Mouse (Mus musculus): Measurements from ENCODE around the gene Nanos3. TPM values are rescaled to one million over a fixed set of nuclear protein-coding genes. Genes with fewer than 3 reads are reported as not detected.

Nanos3 gene
- total and polyA plus RNA-seq, 3 experiments: not detected

DNA sequence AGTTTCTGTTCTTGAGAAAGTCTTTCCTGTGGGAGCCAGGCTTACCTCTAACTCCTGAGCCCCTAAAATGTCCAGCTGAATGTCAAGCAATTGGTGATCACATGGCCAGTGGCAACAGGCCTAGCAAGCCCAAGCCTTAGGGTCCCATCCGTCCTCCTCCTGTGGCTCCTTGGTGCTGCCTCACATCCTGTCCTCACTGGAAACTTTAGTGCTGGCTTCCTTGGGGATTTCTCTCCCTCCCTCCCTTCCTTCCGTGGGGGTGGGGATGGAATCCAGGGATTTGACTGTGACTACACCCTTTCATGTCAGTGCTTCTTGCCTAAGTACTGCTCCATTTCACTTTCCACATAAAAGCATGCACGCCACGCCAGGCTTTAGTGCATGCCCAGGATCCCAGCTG lies 4.6 kb upstream of the Nanos3 start:
- no peak overlapping the region for H3K4me2 ChIP-seq (ENCODE audit: insufficient read depth, low read depth, poor library complexity, severe bottlenecking)
- dilution Hi-C loops (cut with MboI; ENCODE audit: extremely low pct_ligation_motif_present, extremely low pct_unique_long_range_greater_than_20kb, low sequenced_read_pairs): no loop called here
- H3K27ac ChIP-seq (ENCODE audit: insufficient read depth, low read depth): no peak overlapping the region

DNA sequence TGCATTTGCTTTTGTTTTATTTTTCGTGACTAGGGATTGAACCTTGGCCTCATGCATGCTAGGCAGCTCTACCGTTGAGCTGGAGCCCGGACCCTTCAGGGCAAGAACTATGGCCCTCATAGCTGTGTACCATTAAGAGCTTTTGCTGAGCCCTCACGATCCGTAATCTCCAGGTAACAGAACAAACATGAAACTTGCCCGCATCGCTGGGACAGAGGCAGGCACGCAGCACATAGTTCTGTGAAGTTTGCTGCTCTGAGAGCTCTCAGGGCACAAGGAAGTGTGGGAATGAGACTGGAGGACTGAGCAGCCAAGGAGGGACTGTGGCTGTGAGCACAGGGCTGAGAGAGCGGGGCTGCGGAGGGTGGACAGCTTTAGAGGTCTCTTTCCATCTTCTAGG lies 3.7 kb upstream of the Nanos3 start:
- no peak overlapping the region for H3K4me3 ChIP-seq (replicated peaks in 1 of 3; ENCODE audit: low read depth in 2 of 3, low read length in 2 of 3, poor library complexity in 1 of 3)
- dilution Hi-C loops (cut with MboI; ENCODE audit: extremely low pct_ligation_motif_present, extremely low pct_unique_long_range_greater_than_20kb, low sequenced_read_pairs) (no loop called here), in situ Hi-C loops (cut with MboI; ENCODE audit: low pct_ligation_motif_present, low pct_unique_long_range_greater_than_20kb, low sequenced_read_pairs) (loop anchor here (10.0 kb wide), 1 partner anchor 86 kb away; the partner anchor contains the start of gene Ccdc130)
- H3K9ac ChIP-seq (ENCODE audit: insufficient read depth, low read depth): no peak overlapping the region
- H3K36me3 ChIP-seq (replicated peaks in 1 of 2; ENCODE audit: control insufficient read depth in 1 of 2, insufficient read depth in 1 of 2, low read length in 1 of 2): no peaks in the 10 kb centered on the region
- peaks cover 4% of the 10 kb centered on the region for H3K9me3 ChIP-seq (replicated peaks; ENCODE audit: low read length)
- H3K4me2 ChIP-seq (ENCODE audit: insufficient read depth, low read depth, poor library complexity, severe bottlenecking): no peak overlapping the region
- H3K79me2 ChIP-seq (replicated peaks; ENCODE audit: control insufficient read depth, extremely low read depth, insufficient read depth, poor library complexity, severe bottlenecking): no peaks in the 10 kb centered on the region
- peaks cover 4% of the 10 kb centered on the region for H3K27me3 ChIP-seq (replicated peaks)
- no peak for DNase-seq (ENCODE audit: extremely low read depth)
- TF ChIP-seq IRF4 (IDR thresholded peaks at IDR 0.05; ENCODE audit: low read depth, low read length) (no peak), USF2 (conservative IDR thresholded peaks at IDR 0.05; ENCODE audit: low read depth, low read length) (no peak), RCOR1 (conservative IDR thresholded peaks at IDR 0.05; ENCODE audit: low read depth, low read length) (no peak), ZC3H11A (IDR thresholded peaks at IDR 0.05; ENCODE audit: low read depth, low read length) (no peak), MAX (IDR thresholded peaks at IDR 0.05; ENCODE audit: low read length) (no peak), RAD21 (IDR thresholded peaks at IDR 0.05; ENCODE audit: low read depth, low read length) (no peak), ZKSCAN1 (IDR thresholded peaks at IDR 0.05; ENCODE audit: borderline replicate concordance, low read depth, low read length) (no peak), BHLHE40 (IDR thresholded peaks at IDR 0.05; ENCODE audit: low read depth, low read length) (no peak), KAT2A (IDR thresholded peaks at IDR 0.05; ENCODE audit: insufficient replicate concordance, low read length) (no peak), TCF12 (IDR thresholded peaks at IDR 0.05; ENCODE audit: low read depth, low read length) (no peak), MAFK (IDR thresholded peaks at IDR 0.05; ENCODE audit: insufficient replicate concordance, low read length) (no peak)
- peaks cover 0 to 28% of the 10 kb centered on the region in 2 experiments; a peak in 2 of 4 replicates for H3K4me1 ChIP-seq (ENCODE audit: control insufficient read depth in 1 of 2, insufficient read depth in 2 of 2)
- no peak overlapping the region for H3K27ac ChIP-seq (ENCODE audit: insufficient read depth, low read depth)

More for the DNA sequence above, 4.6 kb upstream of the Nanos3 start:
- DNase-seq (ENCODE audit: extremely low read depth): no peak
- no peak overlapping the region for H3K4me3 ChIP-seq (replicated peaks in 1 of 3; ENCODE audit: low read depth in 2 of 3, low read length in 2 of 3, poor library complexity in 1 of 3)
- H3K79me2 ChIP-seq (replicated peaks; ENCODE audit: control insufficient read depth, extremely low read depth, insufficient read depth, poor library complexity, severe bottlenecking): no peaks in the 10 kb centered on the region
- in situ Hi-C loops (cut with MboI; ENCODE audit: low pct_ligation_motif_present, low pct_unique_long_range_greater_than_20kb, low sequenced_read_pairs): loop anchor here (10.0 kb wide), 1 partner anchor 85 kb away; the partner anchor contains the start of gene Ccdc130
- H3K27me3 ChIP-seq (replicated peaks): peaks cover 4% of the 10 kb centered on the region
- TF ChIP-seq GABPA (IDR thresholded peaks at IDR 0.05; ENCODE audit: insufficient replicate concordance, low read depth, low read length) (no peak), MAZ (IDR thresholded peaks at IDR 0.05; ENCODE audit: low read depth, low read length) (no peak), MXI1 (IDR thresholded peaks at IDR 0.05; ENCODE audit: low read depth, low read length) (no peak), CHD2 (IDR thresholded peaks at IDR 0.05; ENCODE audit: low read length) (no peak), ETS1 (conservative IDR thresholded peaks at IDR 0.05; ENCODE audit: low read depth, low read length) (no peak), POLR2A (IDR thresholded peaks at IDR 0.05; ENCODE audit: low read depth, low read length) (no peak), PAX5 (IDR thresholded peaks at IDR 0.05; ENCODE audit: low read length) (no peak), EP300 (IDR thresholded peaks at IDR 0.05; ENCODE audit: low read length) (no peak), ZKSCAN1 (IDR thresholded peaks at IDR 0.05; ENCODE audit: borderline replicate concordance, low read depth, low read length) (no peak), IRF4 (IDR thresholded peaks at IDR 0.05; ENCODE audit: low read depth, low read length) (no peak), MYC (IDR thresholded peaks at IDR 0.05; ENCODE audit: low read depth, low read length) (no peak), MEF2A (IDR thresholded peaks at IDR 0.05; ENCODE audit: borderline replicate concordance, low read depth, low read length) (no peak), NRF1 (IDR thresholded peaks at IDR 0.05; ENCODE audit: low read depth, low read length) (no peak), TBP (conservative IDR thresholded peaks at IDR 0.05; ENCODE audit: low read depth, low read length) (no peak), ZC3H11A (IDR thresholded peaks at IDR 0.05; ENCODE audit: low read depth, low read length) (no peak)
- H3K36me3 ChIP-seq (replicated peaks in 1 of 2; ENCODE audit: control insufficient read depth in 1 of 2, insufficient read depth in 1 of 2, low read length in 1 of 2): no peaks in the 10 kb centered on the region
- no peak overlapping the region for H3K9ac ChIP-seq (ENCODE audit: insufficient read depth, low read depth)
- peaks cover 4% of the 10 kb centered on the region for H3K9me3 ChIP-seq (replicated peaks; ENCODE audit: low read length)
- peaks cover 0 to 28% of the 10 kb centered on the region in 2 experiments; a peak in 2 of 4 replicates for H3K4me1 ChIP-seq (ENCODE audit: control insufficient read depth in 1 of 2, insufficient read depth in 2 of 2)

Data from CH12.LX (cell line).